Mouse (Mus musculus): Measurements from ENCODE around the gene Mcidas. TPM values are rescaled to one million over a fixed set of nuclear protein-coding genes. Genes with fewer than 3 reads are reported as not detected.
A peak's percentile ranks its signal among the peaks of the same experiment; 100 is the strongest.

Mcidas gene
- not detected in 2 replicates for total RNA-seq (2014; rRNA removed; ENCODE audit: low replicate concordance)
- 0.08 TPM in 1 of 2 replicates, not detected in the other for polyA plus RNA-seq (2015; fragmentation: Nextera tagmentation; extraction: Ambion mirVana)

DNA sequence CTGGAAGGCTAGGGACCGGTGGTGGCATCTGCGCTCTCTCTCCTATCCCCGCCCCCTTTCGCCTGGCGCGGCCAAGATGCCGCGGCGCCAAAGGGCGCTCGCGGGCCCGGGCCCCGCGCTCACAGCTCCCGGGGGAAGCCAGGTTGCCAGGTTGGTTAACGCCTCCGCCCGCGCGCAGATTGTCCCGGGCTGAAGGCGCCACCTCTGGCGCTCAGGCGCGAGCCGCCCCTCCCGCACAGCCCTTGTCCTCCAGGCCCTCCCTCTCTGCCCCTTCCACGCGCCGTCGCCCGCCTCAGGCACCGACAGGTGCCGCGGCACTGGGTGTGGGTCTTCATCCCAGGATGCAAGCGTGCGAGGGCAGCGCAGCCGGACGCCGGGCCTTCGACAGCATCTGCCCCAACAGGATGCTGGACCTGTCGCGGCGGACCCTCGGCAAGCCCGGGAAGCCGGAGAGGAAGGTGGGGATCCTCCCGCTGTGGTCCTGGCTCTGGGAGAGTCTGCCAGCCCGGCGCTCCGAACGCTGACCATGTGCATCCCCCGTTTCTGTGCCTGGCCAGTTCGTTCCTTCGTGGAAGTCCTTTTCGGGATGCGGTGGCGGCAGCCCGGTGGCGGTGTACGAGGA, at the start of gene Mcidas:
Mcidas (plus strand) TSS at position 315 of the 622 bp plus-strand sequence.
- DNase-seq (ENCODE audit: low spot score) (no peak), ATAC-seq (ENCODE audit: insufficient read depth, low read depth) (0 out of 2 replicates have a peak, but pooled peaks have one; percentile 5)
- peak within 1 kb of the TSS; percentile 46 for H3K4me3 ChIP-seq (ENCODE audit: low read depth, low read length)

DNA sequence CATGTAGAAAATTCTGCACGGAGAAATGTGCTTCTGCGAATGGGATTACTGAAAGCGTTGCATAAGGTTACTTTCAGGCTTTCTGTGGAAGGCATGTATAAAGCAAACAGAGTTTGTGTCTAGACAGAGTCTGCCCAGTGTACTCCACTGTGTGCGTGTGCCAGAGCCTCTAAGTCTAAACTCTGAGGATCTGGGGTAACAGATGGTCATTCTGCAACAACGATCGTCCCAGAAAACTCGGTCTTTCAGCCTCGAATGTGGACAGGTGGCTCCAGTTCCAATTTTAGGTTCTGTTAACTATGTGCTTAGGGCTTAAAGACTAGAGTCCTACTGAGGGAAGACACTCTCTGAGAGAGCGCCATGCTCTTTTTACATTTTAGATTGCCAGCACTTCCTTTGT, 48.3 kb upstream of the Mcidas start:
- Histone ChIP-seq H3K4me2 (ENCODE audit: low read depth, low read length) (no peak overlapping the region), H3K36me3 (replicated peaks; ENCODE audit: control insufficient read depth, insufficient read depth, low read length) (peaks cover 67% of the 10 kb centered on the region), H3K27ac (ENCODE audit: low read depth) (no peak overlapping the region), H3K4me1 (ENCODE audit: control insufficient read depth, insufficient read depth) (no peaks in the 10 kb centered on the region), H3K4me3 (ENCODE audit: low read depth, low read length) (no peak overlapping the region), H3K9ac (replicated peaks; ENCODE audit: low read depth, low read length) (no peak overlapping the region), H3K27me3 (ENCODE audit: control insufficient read depth, insufficient read depth, low read length) (no peaks in the 10 kb centered on the region), H3K9me3 (replicated peaks; ENCODE audit: control insufficient read depth, low read length) (no peaks in the 10 kb centered on the region)
- WGBS, result 93% methylated on average over 9 of the region's 9 CpGs
- no peak for ATAC-seq (ENCODE audit: insufficient read depth, low read depth)
- DNase-seq (ENCODE audit: low spot score), result no peak
- TF ChIP-seq CTCF (IDR thresholded peaks at IDR 0.05; ENCODE audit: low read depth) (no peak), EP300 (IDR thresholded peaks at IDR 0.05; ENCODE audit: low read depth) (no peak)

More for the DNA sequence above, at the start of gene Mcidas:
- Histone ChIP-seq H3K4me1 (ENCODE audit: control insufficient read depth, insufficient read depth) (peaks cover 16% of the 10 kb centered on the region), H3K27ac (ENCODE audit: low read depth) (no peak within 1 kb of the TSS), H3K36me3 (replicated peaks; ENCODE audit: control insufficient read depth, insufficient read depth, low read length) (no peaks in the 10 kb centered on the region), H3K27me3 (ENCODE audit: control insufficient read depth, insufficient read depth, low read length) (peaks cover 93% of the 10 kb centered on the region), H3K4me2 (ENCODE audit: low read depth, low read length) (peak within 1 kb of the TSS; percentile 67), H3K9ac (replicated peaks; ENCODE audit: low read depth, low read length) (no peak within 1 kb of the TSS), H3K9me3 (replicated peaks; ENCODE audit: control insufficient read depth, low read length) (no peaks in the 10 kb centered on the region)
- WGBS, result under 1% methylated on average over 56 of the region's 63 CpGs
- TF ChIP-seq EP300 (IDR thresholded peaks at IDR 0.05; ENCODE audit: low read depth), result no peak
- TF ChIP-seq CTCF (IDR thresholded peaks at IDR 0.05; ENCODE audit: low read depth), result no peak

DNA sequence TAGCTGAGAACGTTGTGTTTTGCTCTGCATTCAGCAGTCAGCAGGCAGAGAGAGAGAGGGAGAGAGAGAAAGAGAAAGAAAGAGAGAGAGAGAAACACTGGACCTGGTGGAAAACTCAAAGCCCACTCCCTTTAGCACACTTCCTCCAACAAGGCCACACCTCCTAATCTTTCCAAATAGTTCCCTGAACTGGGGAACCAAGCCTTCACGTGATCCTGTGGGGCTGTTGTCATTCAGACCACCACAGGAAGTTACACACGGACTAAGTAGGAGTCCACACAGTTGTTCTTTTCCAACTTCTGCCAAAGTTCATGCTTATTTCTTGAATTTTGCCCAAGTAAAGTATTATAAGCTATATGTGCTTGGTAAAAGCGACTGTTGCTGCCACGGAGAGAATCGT, 47.7 kb upstream of the Mcidas start:
- Histone ChIP-seq H3K9ac (replicated peaks; ENCODE audit: low read depth, low read length) (no peak overlapping the region), H3K27ac (ENCODE audit: low read depth) (no peak overlapping the region), H3K9me3 (replicated peaks; ENCODE audit: control insufficient read depth, low read length) (no peaks in the 10 kb centered on the region), H3K4me2 (ENCODE audit: low read depth, low read length) (no peak overlapping the region), H3K4me1 (ENCODE audit: control insufficient read depth, insufficient read depth) (no peaks in the 10 kb centered on the region), H3K27me3 (ENCODE audit: control insufficient read depth, insufficient read depth, low read length) (no peaks in the 10 kb centered on the region), H3K4me3 (ENCODE audit: low read depth, low read length) (no peak overlapping the region), H3K36me3 (replicated peaks; ENCODE audit: control insufficient read depth, insufficient read depth, low read length) (peaks cover 72% of the 10 kb centered on the region)
- WGBS, result 83% methylated on average over 6 of the region's 6 CpGs
- ATAC-seq (ENCODE audit: insufficient read depth, low read depth) (no peak), DNase-seq (ENCODE audit: low spot score) (no peak)
- no peak for TF ChIP-seq EP300 (IDR thresholded peaks at IDR 0.05; ENCODE audit: low read depth)
- TF ChIP-seq CTCF (IDR thresholded peaks at IDR 0.05; ENCODE audit: low read depth), result no peak

DNA sequence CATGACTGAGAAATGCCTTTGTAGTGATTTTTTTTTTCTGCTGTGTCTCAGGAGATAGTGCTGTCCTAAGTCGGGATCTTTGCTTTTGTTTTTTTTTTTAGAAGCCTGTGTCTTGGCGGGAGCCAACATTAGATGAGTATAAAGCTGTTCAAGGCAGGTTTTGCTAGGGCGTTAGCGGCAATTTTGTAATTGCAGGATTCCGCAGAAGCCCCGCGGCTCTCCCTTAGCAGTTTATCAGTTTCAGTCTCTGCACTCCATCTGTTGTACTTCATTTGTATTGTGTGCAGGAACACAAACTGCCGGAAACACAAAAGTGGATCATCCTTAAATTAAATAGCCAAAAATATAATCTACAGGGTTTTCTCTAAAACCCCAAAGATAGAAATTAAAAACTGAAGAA, 39.6 kb upstream of the Mcidas start:
- DNase-seq (ENCODE audit: low spot score) (no peak), ATAC-seq (ENCODE audit: insufficient read depth, low read depth) (no peak)
- peaks cover 82% of the 10 kb centered on the region for H3K36me3 ChIP-seq (replicated peaks; ENCODE audit: control insufficient read depth, insufficient read depth, low read length)
- H3K9ac ChIP-seq (replicated peaks; ENCODE audit: low read depth, low read length), result no peak overlapping the region
- H3K4me3 ChIP-seq (ENCODE audit: low read depth, low read length), result no peak overlapping the region
- H3K9me3 ChIP-seq (replicated peaks; ENCODE audit: control insufficient read depth, low read length), result no peaks in the 10 kb centered on the region
- no peaks in the 10 kb centered on the region for H3K27me3 ChIP-seq (ENCODE audit: control insufficient read depth, insufficient read depth, low read length)
- no peaks in the 10 kb centered on the region for H3K4me1 ChIP-seq (ENCODE audit: control insufficient read depth, insufficient read depth)
- H3K27ac ChIP-seq (ENCODE audit: low read depth), result no peak overlapping the region
- no peak overlapping the region for H3K4me2 ChIP-seq (ENCODE audit: low read depth, low read length)
- TF ChIP-seq CTCF (IDR thresholded peaks at IDR 0.05; ENCODE audit: low read depth), result no peak
- TF ChIP-seq EP300 (IDR thresholded peaks at IDR 0.05; ENCODE audit: low read depth), result no peak
- 86% methylated on average over 8 of the region's 8 CpGs for WGBS

DNA sequence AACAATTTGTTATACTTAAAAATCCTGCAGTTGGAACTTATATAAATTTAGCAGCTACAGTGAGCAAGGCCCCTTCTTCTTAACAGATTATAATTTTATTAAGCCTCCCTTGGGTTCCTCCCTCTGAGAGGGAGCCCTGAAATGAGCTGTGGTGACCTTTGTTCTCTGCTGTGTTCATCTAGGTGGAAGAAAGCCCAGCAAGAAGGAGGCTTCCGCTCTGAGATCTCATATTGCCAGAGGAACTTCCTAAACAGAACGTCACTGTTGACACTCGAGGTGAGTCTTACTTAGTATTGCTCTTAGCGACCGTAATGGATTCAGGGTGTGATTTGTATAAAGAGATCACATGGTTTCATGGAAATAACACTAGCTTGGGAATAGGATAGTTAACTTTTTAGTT, 30.6 kb upstream of the Mcidas start:
- DNase-seq (ENCODE audit: low spot score), result no peak
- ATAC-seq (ENCODE audit: insufficient read depth, low read depth), result no peak
- Histone ChIP-seq H3K4me1 (ENCODE audit: control insufficient read depth, insufficient read depth) (no peaks in the 10 kb centered on the region), H3K9me3 (replicated peaks; ENCODE audit: control insufficient read depth, low read length) (no peaks in the 10 kb centered on the region), H3K4me3 (ENCODE audit: low read depth, low read length) (no peak overlapping the region), H3K9ac (replicated peaks; ENCODE audit: low read depth, low read length) (no peak overlapping the region), H3K4me2 (ENCODE audit: low read depth, low read length) (no peak overlapping the region), H3K36me3 (replicated peaks; ENCODE audit: control insufficient read depth, insufficient read depth, low read length) (peaks cover 52% of the 10 kb centered on the region), H3K27me3 (ENCODE audit: control insufficient read depth, insufficient read depth, low read length) (no peaks in the 10 kb centered on the region), H3K27ac (ENCODE audit: low read depth) (no peak overlapping the region)
- 89% methylated on average over 5 of the region's 5 CpGs for WGBS
- no peak for TF ChIP-seq EP300 (IDR thresholded peaks at IDR 0.05; ENCODE audit: low read depth)
- TF ChIP-seq CTCF (IDR thresholded peaks at IDR 0.05; ENCODE audit: low read depth), result no peak

DNA sequence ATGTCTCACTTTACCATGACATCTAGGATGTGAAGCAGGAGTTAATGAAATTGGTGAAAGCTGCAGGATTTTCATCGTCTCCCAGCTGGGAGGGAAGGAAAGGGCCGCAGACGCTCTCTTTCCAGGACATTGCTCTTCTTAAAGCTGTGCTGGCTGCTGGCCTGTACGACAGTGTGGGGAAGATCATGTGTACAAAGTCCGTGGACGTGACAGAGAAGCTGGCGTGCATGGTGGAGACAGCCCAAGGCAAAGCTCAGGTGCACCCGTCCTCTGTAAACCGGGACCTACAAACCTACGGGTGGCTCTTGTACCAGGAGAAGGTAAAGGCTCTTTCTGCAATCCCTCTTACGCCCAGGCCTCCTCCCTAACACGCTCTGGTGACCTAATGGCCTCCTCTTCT, 29.2 kb upstream of the Mcidas start:
- ATAC-seq (ENCODE audit: insufficient read depth, low read depth) (no peak), DNase-seq (ENCODE audit: low spot score) (no peak)
- Histone ChIP-seq H3K36me3 (replicated peaks; ENCODE audit: control insufficient read depth, insufficient read depth, low read length) (peaks cover 52% of the 10 kb centered on the region), H3K4me3 (ENCODE audit: low read depth, low read length) (no peak overlapping the region), H3K9me3 (replicated peaks; ENCODE audit: control insufficient read depth, low read length) (no peaks in the 10 kb centered on the region), H3K27ac (ENCODE audit: low read depth) (no peak overlapping the region), H3K4me2 (ENCODE audit: low read depth, low read length) (no peak overlapping the region), H3K9ac (replicated peaks; ENCODE audit: low read depth, low read length) (no peak overlapping the region), H3K27me3 (ENCODE audit: control insufficient read depth, insufficient read depth, low read length) (no peaks in the 10 kb centered on the region), H3K4me1 (ENCODE audit: control insufficient read depth, insufficient read depth) (no peaks in the 10 kb centered on the region)
- 88% methylated on average over 12 of the region's 12 CpGs for WGBS
- TF ChIP-seq EP300 (IDR thresholded peaks at IDR 0.05; ENCODE audit: low read depth) (no peak), CTCF (IDR thresholded peaks at IDR 0.05; ENCODE audit: low read depth) (no peak)

Data from heart, postnatal 0 days (tissue).